8 mouse cellular contexts compared by ENCODE assay signal in the genomic region with DNA sequence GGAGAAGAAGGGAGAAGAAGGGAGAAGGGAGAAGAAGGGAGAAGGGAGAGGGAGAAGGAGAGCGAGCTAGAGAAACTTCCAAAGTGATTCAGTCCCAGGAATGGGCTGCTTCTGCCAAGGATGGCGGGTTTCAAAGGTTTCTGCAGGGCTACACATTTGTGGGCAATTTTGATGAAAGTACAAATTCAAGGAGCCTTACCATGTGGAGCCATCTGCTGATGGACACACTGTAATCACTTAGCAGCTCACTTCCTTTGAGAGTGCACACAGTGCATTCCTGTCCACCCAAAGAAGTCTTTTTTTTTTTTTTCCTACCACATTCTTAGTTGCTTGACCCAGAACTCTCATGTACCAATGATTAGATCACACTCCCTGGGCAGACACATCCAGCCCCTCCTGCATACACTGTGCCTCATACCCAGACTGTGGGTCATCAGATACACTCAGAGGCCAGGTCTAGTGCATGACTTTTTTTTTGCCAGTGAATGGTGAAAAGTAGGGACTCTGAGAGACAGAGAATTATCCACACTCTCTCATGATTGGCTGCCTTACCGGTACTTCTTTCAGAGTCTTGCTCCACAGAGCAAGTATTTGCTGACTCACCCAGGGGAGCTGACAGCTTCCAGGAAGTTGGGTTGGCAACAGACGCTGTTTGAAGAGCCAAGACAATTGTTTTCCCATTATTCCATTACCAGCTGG. TPM values are rescaled to one million over a fixed set of nuclear protein-coding genes. Genes with fewer than 3 reads are reported as not detected.
DNase-seq lines count a peak whose midpoint lies in the region; ATAC-seq and TF ChIP-seq lines count a peak whose summit lies in the region.

No protein-coding gene starts in this region.

- WGBS in intestine, postnatal 0 days: 42% methylated on average over 4 of the region's 4 CpGs
- 40% methylated on average over 4 of the region's 4 CpGs for WGBS in intestine, embryonic 15.5 days
- WGBS in stomach, postnatal 0 days: 38% methylated on average over 4 of the region's 4 CpGs
- WGBS in forebrain, embryonic 11.5 days: 67% methylated on average over 4 of the region's 4 CpGs

- no peaks in the 10 kb centered on the region for H3K9me3 ChIP-seq in intestine, postnatal 0 days (ENCODE audit: control insufficient read depth)
- no peaks in the 10 kb centered on the region for H3K9me3 ChIP-seq in intestine, embryonic 15.5 days
- no peaks in the 10 kb centered on the region for H3K9me3 ChIP-seq in stomach, postnatal 0 days (ENCODE audit: control insufficient read depth, low read length)
- no peaks in the 10 kb centered on the region for H3K9me3 ChIP-seq in forebrain, embryonic 11.5 days (ENCODE audit: control insufficient read depth, low read length)

- no peak overlapping the region for H3K27ac ChIP-seq in intestine, postnatal 0 days (ENCODE audit: low read depth, low read length)
- H3K27ac ChIP-seq in intestine, embryonic 15.5 days: no peak overlapping the region
- no peak overlapping the region for H3K27ac ChIP-seq in stomach, postnatal 0 days (replicated peaks)
- no peak overlapping the region for H3K27ac ChIP-seq in forebrain, embryonic 11.5 days (ENCODE audit: low read depth, low read length)

- no peaks in the 10 kb centered on the region for H3K27me3 ChIP-seq in intestine, postnatal 0 days (replicated peaks; ENCODE audit: control insufficient read depth, insufficient read depth, low read length)
- H3K27me3 ChIP-seq in intestine, embryonic 15.5 days (replicated peaks): no peaks in the 10 kb centered on the region
- no peaks in the 10 kb centered on the region for H3K27me3 ChIP-seq in stomach, postnatal 0 days (ENCODE audit: control insufficient read depth, insufficient read depth, low read length)
- H3K27me3 ChIP-seq in forebrain, embryonic 11.5 days (ENCODE audit: control insufficient read depth, insufficient read depth, low read length): no peaks in the 10 kb centered on the region

- peak; percentile 10 for DNase-seq in R1 (ENCODE audit: low read depth, low spot score)
- DNase-seq in heart, adult 9 months (ENCODE audit: low spot score in 2 of 2): peak; percentile 73 to 79
- DNase-seq in kidney, postnatal 4 days: peak; percentile 11 to 46
- peak; percentile 24 for DNase-seq in stomach, postnatal 0 days (ENCODE audit: low spot score)
- no peak for DNase-seq in forebrain, embryonic 11.5 days (ENCODE audit: low spot score)

- H3K4me2 ChIP-seq in intestine, postnatal 0 days (replicated peaks; ENCODE audit: low read depth): no peak overlapping the region
- no peak overlapping the region for H3K4me2 ChIP-seq in intestine, embryonic 15.5 days (replicated peaks)
- H3K4me2 ChIP-seq in stomach, postnatal 0 days (replicated peaks; ENCODE audit: low read depth): no peak overlapping the region
- H3K4me2 ChIP-seq in forebrain, embryonic 11.5 days (ENCODE audit: low read depth, low read length, severe bottlenecking): no peak overlapping the region

- peak; percentile 24; the same call in 1 of the 2 replicates for TF ChIP-seq CTCF in intestine, postnatal 0 days (IDR thresholded peaks at IDR 0.05; ENCODE audit: low read depth)
- no peak; the same call in 1 of the 2 replicates for TF ChIP-seq CTCF in stomach, postnatal 0 days (IDR thresholded peaks at IDR 0.05; ENCODE audit: low read depth)

- no peak overlapping the region for H3K4me3 ChIP-seq in intestine, postnatal 0 days (ENCODE audit: low read depth, low read length)
- H3K4me3 ChIP-seq in intestine, embryonic 15.5 days (replicated peaks): no peak overlapping the region
- no peak overlapping the region for H3K4me3 ChIP-seq in stomach, postnatal 0 days (ENCODE audit: low read depth, low read length)
- no peak overlapping the region for H3K4me3 ChIP-seq in forebrain, embryonic 11.5 days (ENCODE audit: low read depth, low read length)

- no peaks in the 10 kb centered on the region for H3K36me3 ChIP-seq in intestine, postnatal 0 days (ENCODE audit: control insufficient read depth, insufficient read depth)
- no peaks in the 10 kb centered on the region for H3K36me3 ChIP-seq in intestine, embryonic 15.5 days
- no peaks in the 10 kb centered on the region for H3K36me3 ChIP-seq in stomach, postnatal 0 days (ENCODE audit: control insufficient read depth, insufficient read depth, low read length)
- H3K36me3 ChIP-seq in forebrain, embryonic 11.5 days (ENCODE audit: control insufficient read depth, insufficient read depth, low read length): no peaks in the 10 kb centered on the region

- TF ChIP-seq EP300 in stomach, postnatal 0 days (optimal IDR thresholded peaks at IDR 0.05): no peak

- no peaks in the 10 kb centered on the region for H3K4me1 ChIP-seq in intestine, postnatal 0 days (replicated peaks; ENCODE audit: control insufficient read depth, insufficient read depth, low read length)
- H3K4me1 ChIP-seq in intestine, embryonic 15.5 days (replicated peaks): peaks cover 5% of the 10 kb centered on the region; the same call in 1 of the 2 replicates
- H3K4me1 ChIP-seq in stomach, postnatal 0 days (replicated peaks; ENCODE audit: control insufficient read depth, insufficient read depth): no peaks in the 10 kb centered on the region
- H3K4me1 ChIP-seq in forebrain, embryonic 11.5 days (replicated peaks; ENCODE audit: control insufficient read depth, insufficient read depth, low read length): no peaks in the 10 kb centered on the region

- ATAC-seq in intestine, postnatal 0 days: no peak
- ATAC-seq in intestine, embryonic 15.5 days: no peak
- ATAC-seq in stomach, postnatal 0 days (ENCODE audit: low FRiP score, low TSS enrichment): 0 out of 2 replicates have a peak, but pooled peaks have one; percentile 51
- no peak for ATAC-seq in forebrain, embryonic 11.5 days (replicated peaks; ENCODE audit: low FRiP score)
- no peak for ATAC-seq in CD4-positive, CD25-positive, alpha-beta regulatory T cell, adult 4 months

- H3K9ac ChIP-seq in intestine, postnatal 0 days (ENCODE audit: low read depth, low read length): no peak overlapping the region
- no peak overlapping the region for H3K9ac ChIP-seq in intestine, embryonic 15.5 days
- H3K9ac ChIP-seq in stomach, postnatal 0 days (ENCODE audit: low read length): no peak overlapping the region
- no peak overlapping the region for H3K9ac ChIP-seq in forebrain, embryonic 11.5 days (ENCODE audit: low read length)

RNA-seq across cellular contexts. Expression of gene Adam12, which starts 29.2 kb away (rescaled TPM):
- polyA plus RNA-seq in intestine, postnatal 0 days (2015; fragmentation: Nextera tagmentation; extraction: Ambion mirVana): 1.0 and 2.0 TPM in 2 replicates
- 6.3 and 6.4 TPM in 2 replicates for polyA plus RNA-seq in intestine, embryonic 15.5 days (2015; fragmentation: Nextera tagmentation; extraction: Ambion mirVana)
- polyA plus RNA-seq in stomach, postnatal 0 days (2015; fragmentation: Nextera tagmentation; extraction: Ambion mirVana): 0.57 and 1.0 TPM in 2 replicates
- polyA plus RNA-seq in forebrain, embryonic 11.5 days (2014; fragmentation: Nextera tagmentation; extraction: Ambion mirVana): 1.6 and 2.8 TPM in 2 replicates
- polyA plus RNA-seq in CD4-positive, CD25-positive, alpha-beta regulatory T cell, adult 4 months (2017; shearing (Covaris generic)): 1 to 10 TPM; 1.2 to 2.2 TPM
